Mouse (Mus musculus): ENCODE data around the gene B3galt2. TPM values are rescaled to one million over a fixed set of nuclear protein-coding genes. Genes with fewer than 3 reads are reported as not detected.

Gene B3galt2
- polyA plus RNA-seq (2012; rRNA removed; ENCODE audit: low replicate concordance) = 2.7 and 7.9 TPM in 2 replicates

DNA sequence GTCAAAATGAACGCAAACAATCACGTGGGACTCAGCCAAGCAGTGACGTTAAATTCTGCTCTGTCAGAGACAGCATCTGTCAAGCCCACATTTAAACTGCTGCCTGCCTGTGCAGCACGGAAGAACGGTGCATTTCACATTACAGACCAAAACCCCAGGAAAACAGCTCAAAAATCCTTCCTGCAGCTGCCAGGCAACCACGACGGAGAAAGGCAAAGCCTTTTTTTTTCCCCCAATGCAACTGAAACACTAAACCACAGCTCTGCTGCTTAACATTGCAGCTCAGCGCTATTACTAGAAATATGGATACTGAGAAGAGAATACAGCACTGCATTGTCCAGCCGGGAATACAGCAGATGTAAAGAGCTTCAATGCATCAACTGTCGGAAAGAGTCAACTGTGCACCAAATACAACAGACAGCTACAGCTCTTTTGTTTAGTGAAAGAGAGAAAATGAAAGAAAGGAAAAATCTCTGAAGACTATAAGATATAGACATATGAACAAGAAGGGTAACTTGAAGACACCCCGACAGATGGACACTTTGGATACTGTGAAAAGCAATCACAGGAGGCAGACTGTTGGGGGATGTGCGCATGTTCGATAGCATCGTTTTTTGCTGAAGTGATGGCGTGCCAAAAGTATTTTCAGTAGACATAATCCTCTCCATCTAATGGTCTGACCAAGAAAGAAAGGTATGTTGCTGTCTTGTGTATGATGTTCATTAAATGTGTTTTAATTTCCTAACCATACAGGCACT is at the start of gene B3galt2:
TSS of gene B3galt2 (plus strand) at position 15 of the 758 bp plus-strand sequence.

GRCm38 (mm10) chr1:143702741-143703262 is 62.3 kb downstream of the B3galt2 start, which contains the start of gene Cdc73:
Gene Cdc73 (minus strand): TSS chr1:143702893.

Other genes with a start within 250 kb of the B3galt2 start
- gene Cdc73, start 62.2 kb downstream of the B3galt2 start, polyA plus RNA-seq (2012; rRNA removed; ENCODE audit: low replicate concordance) = 0.55 and 3.0 TPM in 2 replicates
- gene Glrx2, start 75.7 kb downstream of the B3galt2 start, polyA plus RNA-seq (2012; rRNA removed; ENCODE audit: low replicate concordance) = 15.4 and 22.7 TPM in 2 replicates
- 0.90 and 2.0 TPM in 2 replicates for gene Trove2, start 136.4 kb downstream of the B3galt2 start, polyA plus RNA-seq (2012; rRNA removed; ENCODE audit: low replicate concordance)
- 2.4 and 3.3 TPM in 2 replicates for gene Uchl5, start 136.6 kb downstream of the B3galt2 start, polyA plus RNA-seq (2012; rRNA removed; ENCODE audit: low replicate concordance)

Measured in mammary gland, adult 2 months (tissue).